Mouse (Mus musculus): ENCODE results near the gene Atp1b4. TPM values are rescaled to one million over a fixed set of nuclear protein-coding genes. Genes with fewer than 3 reads are reported as not detected.
"Not testable (repeated sequence)": the region's sequence is repeated elsewhere in the genome, so short reads cannot be mapped to it uniquely, and the experiment has no call there.

Gene Atp1b4
- 10.3 and 35.1 TPM in 2 replicates for polyA plus RNA-seq (2015; fragmentation: Nextera tagmentation; extraction: Ambion mirVana)

DNA sequence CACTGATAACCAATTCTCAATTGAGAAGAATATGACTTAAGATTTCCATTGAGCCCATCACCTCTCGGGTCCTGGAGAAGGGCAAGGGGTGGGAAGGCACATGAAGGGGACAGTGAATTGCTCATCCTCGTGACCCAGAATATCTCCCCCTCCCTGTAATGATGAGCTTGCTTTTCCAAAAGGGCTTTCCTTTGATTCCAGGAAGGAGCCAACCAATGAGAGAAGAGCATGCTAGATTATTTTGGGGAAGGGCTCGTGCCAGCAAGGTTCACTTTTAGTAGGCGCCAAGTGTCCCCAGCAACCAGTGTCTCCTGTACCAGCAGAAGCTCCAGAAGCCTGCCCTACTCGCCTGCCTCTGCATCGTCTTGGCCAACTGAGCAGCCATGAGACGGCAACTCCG, at the start of gene Atp1b4:
TSS of gene Atp1b4 (plus strand) at position 301 of the 400 bp plus-strand sequence.
- Histone ChIP-seq H3K4me3 (no peak within 1 kb of the TSS), H3K36me3 (no peaks in the 10 kb centered on the region), H3K9ac (no peak within 1 kb of the TSS), H3K27ac (no peak within 1 kb of the TSS), H3K27me3 (no peaks in the 10 kb centered on the region), H3K9me3 (no peaks in the 10 kb centered on the region), H3K4me2 (no peak within 1 kb of the TSS), H3K4me1 (no peaks in the 10 kb centered on the region)
- no peak for ATAC-seq (ENCODE audit: insufficient number of reproducible peaks, low FRiP score, low TSS enrichment, low read depth)
- 79% methylated on average over 8 of the region's 8 CpGs for WGBS

DNA sequence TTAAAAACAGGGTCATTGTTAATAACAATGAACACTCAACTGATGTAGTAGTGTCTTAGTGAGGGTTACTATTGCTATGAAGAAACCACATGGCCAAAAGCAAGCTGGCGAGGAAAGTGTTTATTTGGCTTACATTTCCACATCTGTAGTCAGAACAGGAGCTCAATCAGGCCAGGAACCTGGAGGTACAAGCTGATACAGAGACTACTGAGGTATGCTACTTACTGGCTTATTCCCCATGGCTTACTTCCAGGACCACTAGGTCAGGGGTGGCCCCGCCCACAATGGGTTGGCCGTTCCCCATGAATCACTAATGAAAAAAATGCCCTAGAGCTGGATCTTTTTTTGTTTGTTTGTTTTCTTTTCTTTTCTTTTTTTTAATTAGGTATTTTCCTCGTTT, 7.4 kb upstream of the Atp1b4 start:
- H3K4me1 ChIP-seq: no peaks in the 10 kb centered on the region
- no peak for ATAC-seq (ENCODE audit: insufficient number of reproducible peaks, low FRiP score, low TSS enrichment, low read depth)
- H3K9ac ChIP-seq: no peak overlapping the region
- no peaks in the 10 kb centered on the region for H3K27me3 ChIP-seq
- 55% methylated on average over 4 of the region's 4 CpGs for WGBS
- no peaks in the 10 kb centered on the region for H3K36me3 ChIP-seq
- H3K27ac ChIP-seq: no peak overlapping the region
- H3K4me3 ChIP-seq: no peak overlapping the region
- H3K9me3 ChIP-seq: no peaks in the 10 kb centered on the region
- no peak overlapping the region for H3K4me2 ChIP-seq

DNA sequence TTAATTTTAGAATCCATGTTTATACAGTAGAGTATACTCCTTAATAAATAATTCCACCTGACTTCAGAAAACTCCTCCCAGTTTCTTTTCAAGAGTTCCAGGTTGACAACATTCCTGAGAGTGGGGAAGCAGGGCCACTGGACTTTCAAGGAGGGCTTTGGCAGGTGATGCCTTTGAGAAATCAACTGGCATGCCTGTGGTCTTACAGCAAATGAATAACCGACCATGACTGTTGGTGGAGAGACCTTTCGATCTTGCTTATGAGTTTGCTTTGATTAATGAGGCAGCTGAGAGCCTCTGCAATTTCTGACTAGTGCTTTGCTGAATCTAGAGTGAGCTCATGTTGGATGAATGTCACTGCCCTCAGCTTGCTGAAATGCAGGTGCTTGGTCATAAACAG, 4.9 kb upstream of the Atp1b4 start:
- no peak overlapping the region for H3K9ac ChIP-seq
- no peak overlapping the region for H3K4me2 ChIP-seq
- no peaks in the 10 kb centered on the region for H3K27me3 ChIP-seq
- ATAC-seq (ENCODE audit: insufficient number of reproducible peaks, low FRiP score, low TSS enrichment, low read depth): no peak
- 52% methylated on average over 2 of the region's 2 CpGs for WGBS
- no peak overlapping the region for H3K27ac ChIP-seq
- no peak overlapping the region for H3K4me3 ChIP-seq
- no peaks in the 10 kb centered on the region for H3K4me1 ChIP-seq
- no peaks in the 10 kb centered on the region for H3K9me3 ChIP-seq
- no peaks in the 10 kb centered on the region for H3K36me3 ChIP-seq

DNA sequence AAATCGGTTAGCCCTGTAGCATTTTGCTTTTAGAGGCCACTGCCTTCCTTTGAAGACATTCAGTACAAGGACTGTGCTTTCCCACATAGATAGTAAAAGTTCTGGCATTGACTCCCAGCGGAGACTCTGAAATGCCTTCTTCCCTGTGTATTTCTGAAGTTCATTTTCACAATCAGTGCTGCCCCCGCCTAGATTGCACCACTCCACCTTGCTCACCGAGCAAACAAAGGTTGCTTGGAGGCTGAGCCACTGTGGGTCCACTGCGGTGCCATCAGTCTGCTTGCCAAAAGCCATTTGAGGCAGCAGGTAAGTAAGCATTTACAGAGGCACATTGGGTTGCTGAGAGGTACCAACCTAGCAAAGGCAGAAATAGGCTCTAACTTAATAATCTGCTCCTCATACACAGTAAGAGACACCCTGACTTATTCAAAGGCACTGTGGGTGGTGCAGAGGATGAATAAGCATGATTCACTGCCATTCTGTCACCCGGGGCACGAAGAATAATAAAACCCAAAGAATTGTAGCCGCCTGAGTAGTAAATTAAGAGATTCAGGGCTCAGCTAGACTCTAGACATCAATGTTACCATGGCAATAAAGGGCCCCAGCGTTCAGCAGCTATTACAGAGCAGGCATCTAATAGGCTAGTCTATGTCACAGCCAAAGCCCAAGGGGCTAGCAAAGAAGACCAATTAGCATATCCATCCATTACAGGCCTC, 2.9 kb upstream of the Atp1b4 start:
- Histone ChIP-seq H3K4me1 (no peaks in the 10 kb centered on the region), H3K4me3 (no peak overlapping the region), H3K9me3 (no peaks in the 10 kb centered on the region), H3K27me3 (no peaks in the 10 kb centered on the region), H3K9ac (no peak overlapping the region), H3K36me3 (no peaks in the 10 kb centered on the region), H3K4me2 (no peak overlapping the region), H3K27ac (no peak overlapping the region)
- no peak for ATAC-seq (ENCODE audit: insufficient number of reproducible peaks, low FRiP score, low TSS enrichment, low read depth)
- 60% methylated on average over 9 of the region's 9 CpGs for WGBS

DNA sequence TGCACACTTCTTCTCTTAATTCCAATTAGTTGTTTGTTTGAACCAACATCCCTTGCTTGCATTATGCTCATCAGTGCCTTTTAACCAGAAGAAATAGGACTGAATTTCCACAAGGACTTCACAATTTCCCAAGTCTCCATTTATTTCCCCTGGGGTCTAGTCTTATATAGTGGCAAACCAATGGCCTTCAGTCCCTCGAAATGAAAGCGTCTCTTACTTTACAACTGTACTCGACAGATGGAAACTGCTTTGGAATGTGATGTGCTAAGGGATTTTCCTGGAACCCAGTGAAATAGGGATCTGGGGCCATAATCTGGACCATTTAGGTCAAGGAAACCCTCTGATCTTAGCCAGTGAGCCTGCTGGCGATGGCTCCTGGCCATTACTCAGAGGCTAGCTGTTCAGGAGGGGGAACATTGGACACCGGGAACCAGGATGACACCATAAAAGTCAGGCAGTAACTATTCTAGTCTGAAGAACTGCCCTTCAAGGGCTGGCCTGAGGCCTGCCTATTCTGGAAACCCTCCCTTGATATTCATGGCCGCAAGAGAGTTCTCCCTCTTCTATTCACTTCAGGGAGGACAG, 2.3 kb upstream of the Atp1b4 start:
- ATAC-seq (ENCODE audit: insufficient number of reproducible peaks, low FRiP score, low TSS enrichment, low read depth): no peak
- no peak overlapping the region for H3K27ac ChIP-seq
- no peak overlapping the region for H3K4me3 ChIP-seq
- WGBS: 53% methylated on average over 6 of the region's 6 CpGs
- no peak overlapping the region for H3K4me2 ChIP-seq
- no peak overlapping the region for H3K9ac ChIP-seq
- H3K27me3 ChIP-seq: no peaks in the 10 kb centered on the region
- H3K9me3 ChIP-seq: no peaks in the 10 kb centered on the region
- H3K36me3 ChIP-seq: no peaks in the 10 kb centered on the region
- H3K4me1 ChIP-seq: no peaks in the 10 kb centered on the region

DNA sequence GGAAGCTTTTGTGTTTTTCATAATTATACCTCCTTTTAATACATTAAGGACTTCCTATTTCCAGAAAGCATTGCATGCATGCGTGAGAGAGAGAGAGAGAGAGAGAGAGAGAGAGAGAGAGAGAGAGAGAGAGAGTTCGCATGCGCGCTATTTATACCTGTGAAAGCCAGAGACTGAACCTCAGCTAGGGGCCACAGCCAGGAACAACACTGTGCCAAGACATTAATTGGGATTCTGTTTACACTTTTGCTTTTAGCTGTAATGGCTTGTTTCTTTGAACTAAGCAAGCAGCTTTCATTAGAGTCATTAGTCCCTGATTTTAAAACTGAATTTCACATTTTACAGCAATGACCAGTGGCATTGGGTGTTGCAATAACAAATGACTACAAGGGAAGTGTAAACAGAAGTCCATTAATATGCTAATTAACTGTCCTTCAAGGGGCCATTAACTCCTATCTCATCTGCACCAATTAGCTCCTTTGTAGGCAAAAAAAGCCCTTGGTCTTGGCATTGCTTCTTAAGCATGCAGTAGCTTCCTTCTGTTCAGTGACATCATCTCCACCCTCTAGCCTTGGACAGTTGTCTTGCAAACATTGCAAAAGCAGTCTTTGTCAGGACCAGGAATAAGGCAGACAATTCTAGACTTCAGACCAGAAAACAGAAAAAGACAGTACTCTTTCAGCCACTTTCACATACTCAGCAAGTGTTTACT, 14.9 kb downstream of the Atp1b4 start:
- H3K36me3 ChIP-seq: no peaks in the 10 kb centered on the region
- WGBS: 60% methylated on average over 4 of the region's 4 CpGs
- no peaks in the 10 kb centered on the region for H3K27me3 ChIP-seq
- no peak overlapping the region for H3K4me2 ChIP-seq
- no peak overlapping the region for H3K27ac ChIP-seq
- ATAC-seq (ENCODE audit: insufficient number of reproducible peaks, low FRiP score, low TSS enrichment, low read depth): no peak
- H3K9ac ChIP-seq: no peak overlapping the region
- no peaks in the 10 kb centered on the region for H3K9me3 ChIP-seq
- no peaks in the 10 kb centered on the region for H3K4me1 ChIP-seq
- H3K4me3 ChIP-seq: no peak overlapping the region

DNA sequence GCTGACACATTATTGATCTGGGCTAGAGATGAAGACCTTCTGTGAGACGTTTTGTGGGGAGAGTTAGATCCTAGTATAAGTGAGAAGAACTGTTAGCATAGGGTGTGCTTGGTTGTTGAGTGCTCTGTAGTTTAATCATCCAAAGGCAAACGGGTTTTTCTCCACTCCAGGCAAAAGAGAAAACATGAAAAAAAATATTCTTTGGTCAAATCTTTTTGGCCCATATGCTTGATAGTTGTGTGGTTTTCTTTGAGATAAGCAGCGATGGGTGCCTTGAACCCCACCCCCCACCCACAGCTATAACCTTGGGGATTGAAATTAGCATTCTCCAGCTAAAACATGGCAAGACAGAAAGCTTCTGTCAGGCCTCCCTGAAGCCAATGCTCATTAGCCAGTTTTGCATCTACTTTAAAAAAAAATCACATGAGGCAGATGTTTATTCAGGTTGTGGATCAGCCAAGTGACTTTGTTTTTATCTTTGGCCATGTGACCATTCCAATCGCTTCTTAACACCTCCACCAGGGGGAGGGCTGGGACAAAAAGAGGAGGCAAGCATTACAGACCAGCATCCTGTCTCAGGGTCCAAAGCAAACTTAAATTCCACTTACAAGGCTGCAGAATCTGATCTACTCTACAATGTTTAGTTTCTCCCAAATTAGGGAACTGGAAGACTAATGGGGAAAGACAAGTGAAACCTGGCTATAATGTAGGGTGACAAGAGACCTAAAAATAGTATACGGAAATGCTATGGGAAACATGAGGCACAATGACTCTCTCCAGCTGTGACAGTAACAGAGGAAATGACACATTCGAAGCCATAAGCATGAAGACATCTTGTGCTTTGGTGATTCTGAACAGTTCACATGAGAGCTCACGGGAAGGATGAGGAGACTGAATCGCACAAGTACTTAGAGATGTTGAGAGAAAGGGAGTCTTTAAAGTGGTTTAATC, 18.6 kb downstream of the Atp1b4 start:
- no peak overlapping the region for H3K27ac ChIP-seq
- no peaks in the 10 kb centered on the region for H3K4me1 ChIP-seq
- H3K4me2 ChIP-seq: no peak overlapping the region
- no peaks in the 10 kb centered on the region for H3K27me3 ChIP-seq
- no peaks in the 10 kb centered on the region for H3K9me3 ChIP-seq
- H3K9ac ChIP-seq: no peak overlapping the region
- no peak overlapping the region for H3K4me3 ChIP-seq
- WGBS: 62% methylated on average over 8 of the region's 8 CpGs
- no peaks in the 10 kb centered on the region for H3K36me3 ChIP-seq
- ATAC-seq (ENCODE audit: insufficient number of reproducible peaks, low FRiP score, low TSS enrichment, low read depth): no peak

DNA sequence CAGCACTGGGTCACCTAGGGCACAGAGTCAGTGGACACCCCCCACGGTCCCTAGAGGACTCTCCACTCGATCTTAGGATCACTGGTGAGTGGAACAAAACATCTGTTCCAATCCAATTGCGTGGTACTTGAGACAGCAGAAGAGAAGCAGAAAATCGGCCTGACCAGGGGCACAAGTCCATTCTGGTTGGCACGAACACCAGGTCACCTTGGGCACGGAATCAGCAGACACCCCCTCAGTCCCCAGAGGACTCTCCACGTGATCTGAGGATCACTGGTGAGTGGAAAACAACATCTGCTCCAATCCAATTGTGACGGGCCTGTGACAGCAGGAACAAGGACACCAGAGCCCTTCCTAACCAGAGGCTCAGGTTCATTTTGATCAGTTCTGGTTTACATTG, 46.0 kb downstream of the Atp1b4 start:
- no peak overlapping the region for H3K4me2 ChIP-seq
- H3K27me3 ChIP-seq: no peaks in the 10 kb centered on the region
- H3K4me3 ChIP-seq: no peak overlapping the region
- no peaks in the 10 kb centered on the region for H3K9me3 ChIP-seq
- no peak overlapping the region for H3K9ac ChIP-seq
- no peak overlapping the region for H3K27ac ChIP-seq
- H3K4me1 ChIP-seq: no peaks in the 10 kb centered on the region
- no peaks in the 10 kb centered on the region for H3K36me3 ChIP-seq
- 67% methylated on average over 8 of the region's 8 CpGs for WGBS
- ATAC-seq (ENCODE audit: insufficient number of reproducible peaks, low FRiP score, low TSS enrichment, low read depth): no peak

DNA sequence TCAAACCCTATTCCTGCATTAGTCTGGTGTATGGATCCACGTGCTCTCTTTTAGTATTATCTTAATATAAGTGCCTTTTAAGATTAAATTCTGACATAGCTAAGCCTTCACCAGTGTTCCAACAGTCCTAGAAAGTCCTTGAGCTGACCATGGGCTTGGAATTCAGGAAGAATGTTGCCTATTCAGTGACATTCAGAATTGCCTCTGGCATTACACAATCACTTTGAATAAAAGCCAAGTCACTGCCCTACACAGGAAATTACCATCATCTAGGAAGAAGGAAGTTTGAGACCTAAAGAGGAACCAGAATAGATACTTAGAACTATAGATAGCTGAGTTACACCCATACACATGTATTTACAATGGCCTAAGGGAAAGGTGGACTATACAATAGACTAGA, 48.6 kb downstream of the Atp1b4 start:
- not testable (repeated sequence) for H3K4me3 ChIP-seq; H3K9me3 ChIP-seq; H3K27me3 ChIP-seq; H3K4me2 ChIP-seq; ATAC-seq (ENCODE audit: insufficient number of reproducible peaks, low FRiP score, low TSS enrichment, low read depth); H3K27ac ChIP-seq; H3K4me1 ChIP-seq; H3K36me3 ChIP-seq; H3K9ac ChIP-seq
- WGBS: 44% methylated on average over 1 of the region's 1 CpGs

DNA sequence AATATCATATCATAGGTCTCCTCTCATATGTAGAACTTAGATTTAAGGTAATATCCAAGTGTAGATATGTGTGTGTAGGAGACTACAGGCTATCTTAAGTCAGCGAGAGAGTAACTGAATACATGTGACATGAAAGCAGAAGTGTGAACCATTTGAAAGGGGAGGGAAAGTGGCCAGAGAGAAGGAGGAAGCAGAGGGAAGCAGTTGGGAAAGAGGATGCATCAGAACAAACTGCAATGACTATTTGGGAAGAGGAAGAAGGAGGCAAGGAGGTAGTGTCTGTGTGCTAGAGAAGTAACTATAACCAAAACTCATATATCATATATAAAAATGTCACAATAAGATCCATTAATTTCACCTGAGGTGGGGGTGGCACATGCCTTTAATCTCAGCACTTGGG, 57.2 kb downstream of the Atp1b4 start:
- not testable (repeated sequence) for H3K36me3 ChIP-seq; H3K4me3 ChIP-seq; H3K9ac ChIP-seq; H3K27me3 ChIP-seq; H3K9me3 ChIP-seq; H3K27ac ChIP-seq; H3K4me1 ChIP-seq; H3K4me2 ChIP-seq; ATAC-seq (ENCODE audit: insufficient number of reproducible peaks, low FRiP score, low TSS enrichment, low read depth)
- 68% methylated on average over 1 of the region's 1 CpGs for WGBS

Data from limb, embryonic 15.5 days (tissue).